Mouse (Mus musculus) neural tube, embryonic 11.5 days (tissue): ENCODE measurements around the gene Prg3. TPM values are rescaled to one million over a fixed set of nuclear protein-coding genes. Genes with fewer than 3 reads are reported as not detected.

Experiments used
- ATAC-seq: fragments of 200-750 bp; cut with Nextera tagmentation; 2 replicates; pipeline ENCODE4 v1.8.0; 2017; ENCODE audit warnings: moderate number of reproducible peaks, mild to moderate bottlenecking, moderate TSS enrichment, moderate library complexity; ENCODE audit not compliant: insufficient read depth, low FRiP score, low TSS enrichment
- DNase-seq: peaks from one replicate; pipeline ENCODE4 v3.0.0-alpha.2; 2015; ENCODE audit warnings: low spot score
- H3K27ac ChIP-seq: fragments of 300-500 bp; sonication (generic); 2 replicates; pipeline ENCODE4 v1.5.1; 2014; ENCODE audit warnings: low read depth, mild to moderate bottlenecking, low read length
- H3K27me3 ChIP-seq: fragments of 300-500 bp; sonication (generic); 2 replicates; pipeline ENCODE4 v1.6.1; 2014; ENCODE audit warnings: mild to moderate bottlenecking, low read length, mixed read lengths; ENCODE audit not compliant: control insufficient read depth, insufficient read depth
- H3K36me3 ChIP-seq: fragments of 300-500 bp; sonication (generic); 2 replicates; pipeline ENCODE4 v1.6.1; 2014; ENCODE audit warnings: mild to moderate bottlenecking, low read length, moderate library complexity, mixed read lengths; ENCODE audit not compliant: control insufficient read depth, insufficient read depth
- H3K4me1 ChIP-seq: fragments of 300-500 bp; sonication (generic); 2 replicates; pipeline ENCODE4 v1.6.1; 2014; ENCODE audit warnings: low read length, mixed read lengths; ENCODE audit not compliant: control insufficient read depth, insufficient read depth
- H3K4me2 ChIP-seq: fragments of 300-500 bp; sonication (generic); 2 replicates; pipeline ENCODE4 v1.6.1; 2014; ENCODE audit warnings: low read depth, mild to moderate bottlenecking, moderate library complexity
- H3K4me3 ChIP-seq: fragments of 300-500 bp; sonication (generic); 2 replicates; pipeline ENCODE4 v1.5.1; 2014; ENCODE audit warnings: low read depth, low read length
- H3K9ac ChIP-seq: fragments of 300-500 bp; sonication (generic); 2 replicates; pipeline ENCODE4 v1.6.1; 2014; ENCODE audit warnings: mild to moderate bottlenecking, low read length
- H3K9me3 ChIP-seq: fragments of 300-500 bp; sonication (generic); 2 replicates; pipeline ENCODE4 v1.6.1; 2016; ENCODE audit warnings: low read length; ENCODE audit not compliant: control insufficient read depth
- WGBS: fragments of 180-500 bp; shearing (Covaris S2); extraction: QIAGEN DNeasy Blood & Tissue Kit; methylation state at CpG from one replicate; pipeline ENCODE4 v1.1.7; 2014; 5-methylcytosine and 5-hydroxymethylcytosine counted together
- polyA plus RNA-seq: library from polyadenylated mRNA; unstranded; fragments of >200 nt; fragmentation: Nextera tagmentation; extraction: Ambion mirVana; gene quantifications from 2 replicates; pipeline ENCODE4 v1.2.1, GENCODE M21; 2014

Prg3 gene
- polyA plus RNA-seq, 1 experiment from 2014 or later: not detected

- H3K4me2 ChIP-seq: no peak overlapping the region
- H3K36me3 ChIP-seq: no peaks in the 10 kb centered on the region
- no peaks in the 10 kb centered on the region for H3K4me1 ChIP-seq
- H3K27me3 ChIP-seq: no peaks in the 10 kb centered on the region
- no peak overlapping the region for H3K4me3 ChIP-seq
- no peak overlapping the region for H3K9ac ChIP-seq
- 85% methylated on average over 7 of the region's 7 CpGs for WGBS
- ATAC-seq (no peak), DNase-seq (no peak)
- no peak overlapping the region for H3K27ac ChIP-seq
- no peaks in the 10 kb centered on the region for H3K9me3 ChIP-seq
These were observed 23.8 kb upstream of the Prg3 start for GRCm38 (mm10) chr2:84964111-84964801.

GRCm38 (mm10) chr2:84967318-84967991 lies 20.6 kb upstream of the Prg3 start:
- H3K4me3 ChIP-seq: no peak overlapping the region
- no peak for ATAC-seq
- no peaks in the 10 kb centered on the region for H3K27me3 ChIP-seq
- no peaks in the 10 kb centered on the region for H3K4me1 ChIP-seq
- no peak overlapping the region for H3K27ac ChIP-seq
- no peak for DNase-seq
- no peaks in the 10 kb centered on the region for H3K9me3 ChIP-seq
- H3K9ac ChIP-seq: no peak overlapping the region
- 89% methylated on average over 5 of the region's 5 CpGs for WGBS
- H3K36me3 ChIP-seq: no peaks in the 10 kb centered on the region
- H3K4me2 ChIP-seq: no peak overlapping the region

GRCm38 (mm10) chr2:84975580-84975979 lies 12.4 kb upstream of the Prg3 start:
- no peak overlapping the region for H3K27ac ChIP-seq
- no peak overlapping the region for H3K4me3 ChIP-seq
- DNase-seq (no peak), ATAC-seq (no peak)
- H3K4me2 ChIP-seq: no peak overlapping the region
- H3K4me1 ChIP-seq: no peaks in the 10 kb centered on the region
- 91% methylated on average over 2 of the region's 2 CpGs for WGBS
- no peaks in the 10 kb centered on the region for H3K36me3 ChIP-seq
- H3K9me3 ChIP-seq: no peaks in the 10 kb centered on the region
- no peaks in the 10 kb centered on the region for H3K27me3 ChIP-seq
- no peak overlapping the region for H3K9ac ChIP-seq

DNA sequence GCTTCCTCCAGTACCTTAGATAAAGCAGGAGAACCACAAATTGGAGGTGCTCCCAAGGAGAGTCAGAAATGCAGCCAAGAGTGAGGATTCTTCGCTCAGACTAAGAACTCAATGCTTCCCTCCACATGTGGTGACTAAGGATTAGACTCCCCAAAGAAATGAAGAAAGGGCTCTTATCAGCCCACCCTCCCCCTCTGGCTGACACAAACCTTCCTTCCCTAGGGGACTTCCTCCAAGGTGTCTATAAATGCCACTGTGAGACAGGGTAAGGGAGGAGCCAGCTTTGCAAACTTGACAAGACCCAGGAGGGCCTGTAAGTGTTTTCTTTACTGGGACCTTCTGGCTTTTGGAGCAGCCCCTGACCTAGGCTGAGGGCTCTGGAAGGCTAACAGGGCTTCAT lies 7.8 kb upstream of the Prg3 start, which contains the start of gene Prg2:
TSS of gene Prg2 (plus strand) at position 274 of the 400 bp plus-strand sequence.
- no peak within 1 kb of the TSS for H3K9ac ChIP-seq
- DNase-seq (no peak), ATAC-seq (no peak)
- no peak within 1 kb of the TSS for H3K27ac ChIP-seq
- 72% methylated on average over 1 of the region's 1 CpGs for WGBS
- no peaks in the 10 kb centered on the region for H3K4me1 ChIP-seq
- H3K4me3 ChIP-seq: no peak within 1 kb of the TSS
- no peaks in the 10 kb centered on the region for H3K27me3 ChIP-seq
- no peaks in the 10 kb centered on the region for H3K36me3 ChIP-seq
- no peaks in the 10 kb centered on the region for H3K9me3 ChIP-seq
- H3K4me2 ChIP-seq: no peak within 1 kb of the TSS

GRCm38 (mm10) chr2:84996376-84996775 lies 8.4 kb downstream of the Prg3 start:
- no peak overlapping the region for H3K9ac ChIP-seq
- H3K4me3 ChIP-seq: no peak overlapping the region
- no peak overlapping the region for H3K27ac ChIP-seq
- H3K4me1 ChIP-seq: no peaks in the 10 kb centered on the region
- H3K4me2 ChIP-seq: no peak overlapping the region
- H3K9me3 ChIP-seq: no peaks in the 10 kb centered on the region
- H3K27me3 ChIP-seq: no peaks in the 10 kb centered on the region
- 90% methylated on average over 2 of the region's 2 CpGs for WGBS
- no peaks in the 10 kb centered on the region for H3K36me3 ChIP-seq
- DNase-seq: no peak
- no peak for ATAC-seq

DNA sequence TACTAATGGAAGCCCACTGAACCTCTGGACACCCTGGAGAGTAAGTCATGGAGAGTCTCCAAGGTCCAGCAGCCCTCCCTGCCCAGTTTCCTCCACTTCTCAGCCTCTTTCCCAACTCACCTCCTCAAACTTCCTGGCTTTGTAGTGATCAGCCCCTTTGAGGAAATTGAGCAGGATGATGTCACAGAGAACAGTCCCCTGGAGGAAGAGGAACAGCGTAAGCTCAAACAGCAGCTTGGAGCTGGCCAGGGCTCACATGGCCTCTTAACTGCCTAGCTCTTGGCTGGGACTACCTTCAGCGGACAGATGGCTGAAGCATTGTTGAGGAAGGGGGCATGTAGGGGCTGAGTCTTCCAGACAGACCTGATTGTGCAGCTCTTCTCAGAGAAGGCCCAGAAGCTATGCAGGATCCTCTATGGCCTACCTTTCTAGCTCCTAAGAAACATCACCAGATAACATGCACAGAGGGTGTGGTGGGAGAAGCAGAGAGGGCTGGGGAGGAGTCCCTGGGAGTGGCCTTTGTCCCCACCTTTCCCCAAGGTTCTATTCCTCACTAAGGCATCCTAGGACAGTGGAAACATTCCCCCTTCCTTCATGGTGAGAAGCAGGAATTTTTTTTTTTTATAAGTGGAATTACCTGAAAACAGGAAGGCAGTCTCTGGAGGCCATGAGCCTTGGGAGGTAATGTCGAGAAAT lies 11.6 kb downstream of the Prg3 start:
- H3K4me1 ChIP-seq: no peaks in the 10 kb centered on the region
- no peak for ATAC-seq
- no peak overlapping the region for H3K27ac ChIP-seq
- no peak overlapping the region for H3K4me2 ChIP-seq
- 80% methylated on average over 3 of the region's 3 CpGs for WGBS
- no peak overlapping the region for H3K4me3 ChIP-seq
- H3K9me3 ChIP-seq: no peaks in the 10 kb centered on the region
- no peaks in the 10 kb centered on the region for H3K27me3 ChIP-seq
- H3K9ac ChIP-seq: no peak overlapping the region
- no peaks in the 10 kb centered on the region for H3K36me3 ChIP-seq
- no peak for DNase-seq

- Histone ChIP-seq H3K4me2 (no peak overlapping the region), H3K9me3 (no peaks in the 10 kb centered on the region), H3K36me3 (no peaks in the 10 kb centered on the region), H3K4me3 (no peak overlapping the region), H3K27ac (no peak overlapping the region), H3K9ac (no peak overlapping the region), H3K27me3 (no peaks in the 10 kb centered on the region), H3K4me1 (no peaks in the 10 kb centered on the region)
- ATAC-seq (no peak), DNase-seq (no peak)
- 68% methylated on average over 13 of the region's 13 CpGs for WGBS
These were observed 13.5 kb downstream of the Prg3 start for GRCm38 (mm10) chr2:85001497-85001896.

DNA sequence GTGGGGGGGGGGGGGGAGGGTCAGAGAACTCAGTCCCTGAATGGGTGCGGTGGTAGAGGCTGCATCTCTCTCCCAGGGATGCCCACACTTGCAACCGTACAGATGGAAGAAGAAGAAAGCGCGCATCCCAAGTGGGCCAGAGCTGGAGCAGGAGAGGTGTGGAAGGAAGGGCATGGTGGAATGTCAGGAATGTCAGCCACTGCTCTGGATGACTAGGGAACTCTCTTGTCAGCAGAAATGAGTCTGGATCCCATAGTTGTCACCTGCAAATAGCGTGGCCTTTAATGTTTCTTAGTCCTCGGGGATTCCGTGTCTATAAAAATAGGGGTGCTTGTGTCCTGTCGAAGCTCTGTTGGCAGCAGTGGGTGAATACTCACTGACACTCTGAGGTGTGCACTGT lies 14.6 kb downstream of the Prg3 start:
- H3K9ac ChIP-seq: no peak overlapping the region
- no peaks in the 10 kb centered on the region for H3K27me3 ChIP-seq
- no peak overlapping the region for H3K4me3 ChIP-seq
- no peaks in the 10 kb centered on the region for H3K9me3 ChIP-seq
- ATAC-seq (no peak), DNase-seq (no peak)
- H3K27ac ChIP-seq: no peak overlapping the region
- 72% methylated on average over 8 of the region's 8 CpGs for WGBS
- no peaks in the 10 kb centered on the region for H3K4me1 ChIP-seq
- H3K36me3 ChIP-seq: no peaks in the 10 kb centered on the region
- no peak overlapping the region for H3K4me2 ChIP-seq
